Mouse (Mus musculus): ENCODE measurements at regions not wholly inside any gene's neighbourhood (a gene's known extent, or its start where the extent isn't known, plus 50 kb on each side); places are given as distances from the start of the nearest gene placed in this dataset.

GRCm38 (mm10) chr15:56604266-56604665 lies 873.2 kb downstream of the Slc22a22 start:
- no peak for DNase-seq (ENCODE audit: low spot score)

GRCm38 (mm10) chr15:56592656-56593055 lies 884.8 kb downstream of the Slc22a22 start:
- no peak for DNase-seq (ENCODE audit: low spot score)

GRCm38 (mm10) chr15:56580745-56581515 lies 896.5 kb downstream of the Slc22a22 start:
- no peak for DNase-seq (ENCODE audit: low spot score)

DNA sequence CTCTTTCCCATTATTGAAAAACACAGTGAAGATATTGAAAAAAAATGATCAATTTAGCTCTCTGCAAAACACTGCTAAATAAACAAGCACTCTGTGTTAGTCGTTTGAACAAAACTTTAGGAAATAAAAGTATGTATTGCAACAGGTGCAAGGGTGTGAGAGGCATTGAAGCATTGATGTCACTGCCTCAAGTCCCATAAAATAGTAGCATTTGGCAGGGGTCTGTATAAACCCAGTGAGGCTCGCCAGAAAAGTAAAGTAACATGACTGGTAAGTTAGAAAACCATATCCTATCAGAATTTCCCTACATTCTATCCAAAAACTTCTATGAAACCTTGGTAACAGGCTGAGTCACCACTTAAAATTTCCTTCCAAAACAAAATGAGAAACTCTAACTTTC lies 914.2 kb downstream of the Slc22a22 start:
- no peak for DNase-seq (ENCODE audit: low spot score)

DNA sequence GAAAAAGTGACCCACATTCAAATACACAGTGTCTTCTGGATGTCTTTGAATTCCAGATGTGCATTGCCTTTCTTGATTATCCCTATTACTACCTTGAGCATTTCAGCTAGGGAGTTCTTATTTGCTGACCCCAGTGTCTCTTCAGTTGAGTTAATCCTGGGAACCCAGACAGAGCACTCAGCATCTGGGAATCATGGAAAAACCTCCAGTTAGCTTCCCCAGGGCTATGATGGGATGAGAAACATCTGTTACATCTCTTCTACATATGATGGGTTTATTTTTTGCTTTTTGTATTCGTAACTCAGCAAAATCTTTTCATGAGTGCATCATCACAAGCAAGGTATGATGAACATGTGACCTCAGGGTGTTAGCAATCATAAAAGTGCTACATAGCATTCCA lies 914.6 kb downstream of the Slc22a22 start:
- DNase-seq (ENCODE audit: low spot score): no peak

DNA sequence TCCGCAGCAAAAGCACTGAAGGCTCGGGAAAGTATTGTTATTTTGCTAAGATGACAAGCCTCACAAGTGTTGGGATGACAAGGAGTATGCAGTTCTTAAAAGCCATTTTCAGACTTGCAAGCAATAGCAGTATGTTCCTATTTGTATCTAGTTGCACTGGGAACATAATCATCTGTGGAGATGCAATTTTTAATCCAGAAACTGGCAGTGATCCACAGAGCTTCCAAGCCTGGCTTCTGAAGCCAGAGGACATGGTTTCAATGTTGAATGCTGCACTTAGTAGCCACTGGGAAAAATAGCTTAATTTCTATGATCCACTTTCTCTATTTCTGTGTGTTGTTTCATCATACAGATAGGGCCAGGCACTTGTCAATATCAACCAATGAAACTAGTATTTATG lies 915.3 kb downstream of the Slc22a22 start:
- DNase-seq (ENCODE audit: low spot score): peak; percentile 34

- DNase-seq (ENCODE audit: low spot score): no peak
Measured at GRCm38 (mm10) chr15:56554386-56554785, 923.0 kb downstream of the Slc22a22 start.

GRCm38 (mm10) chr15:56553851-56554250 lies 923.6 kb downstream of the Slc22a22 start:
- no peak for DNase-seq (ENCODE audit: low spot score)

- no peak for DNase-seq (ENCODE audit: low spot score)
Measured at GRCm38 (mm10) chr15:56531529-56531928, 945.9 kb downstream of the Slc22a22 start.

DNA sequence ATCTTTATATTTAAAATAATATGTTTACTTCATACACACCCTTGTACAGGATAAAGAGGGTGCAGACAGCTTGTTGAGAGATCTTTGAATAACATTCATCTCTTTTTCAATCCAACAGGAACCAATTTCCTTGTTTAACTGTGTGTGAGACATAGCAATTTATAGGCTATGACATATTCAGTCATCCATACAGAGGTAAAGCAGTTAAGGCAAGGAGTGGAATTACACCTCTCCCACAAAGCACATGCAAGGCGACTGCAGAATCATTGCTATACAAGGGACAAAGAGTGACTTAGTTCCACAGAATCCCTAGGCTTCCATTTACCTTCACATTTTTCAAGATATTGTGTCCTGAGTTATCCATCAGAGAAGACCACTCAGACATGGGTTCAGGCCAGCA lies 959.0 kb downstream of the Slc22a22 start:
- DNase-seq (ENCODE audit: low spot score): no peak

- no peak for DNase-seq (ENCODE audit: low spot score)
Measured at GRCm38 (mm10) chr15:56516095-56516494, 961.3 kb downstream of the Slc22a22 start.

DNA sequence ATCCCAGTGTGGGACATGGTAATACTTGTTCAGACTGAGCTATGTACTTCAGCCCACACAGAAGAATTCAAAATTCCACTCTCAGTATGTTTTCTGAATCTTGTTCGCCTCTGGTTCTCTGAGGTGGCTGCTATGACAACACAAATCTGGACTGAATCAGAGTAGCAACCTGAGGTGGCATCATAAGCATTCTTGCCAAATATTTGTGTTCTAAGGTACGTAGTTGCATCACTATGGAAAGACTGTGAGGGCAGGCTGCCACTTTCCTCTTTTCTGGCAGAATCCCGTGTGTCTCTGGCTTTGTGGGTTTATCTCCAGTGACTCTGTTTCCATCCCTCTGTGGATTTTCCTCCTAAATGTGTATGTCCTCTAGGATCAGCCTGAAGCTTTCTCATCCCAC lies 978.7 kb downstream of the Slc22a22 start:
- DNase-seq (ENCODE audit: low spot score): no peak

- no peak for DNase-seq (ENCODE audit: low spot score)
Measured at GRCm38 (mm10) chr15:56497757-56498156, 979.7 kb downstream of the Slc22a22 start.

- DNase-seq (ENCODE audit: low spot score): no peak
Measured at GRCm38 (mm10) chr15:56496355-56496754, 981.1 kb downstream of the Slc22a22 start.

DNA sequence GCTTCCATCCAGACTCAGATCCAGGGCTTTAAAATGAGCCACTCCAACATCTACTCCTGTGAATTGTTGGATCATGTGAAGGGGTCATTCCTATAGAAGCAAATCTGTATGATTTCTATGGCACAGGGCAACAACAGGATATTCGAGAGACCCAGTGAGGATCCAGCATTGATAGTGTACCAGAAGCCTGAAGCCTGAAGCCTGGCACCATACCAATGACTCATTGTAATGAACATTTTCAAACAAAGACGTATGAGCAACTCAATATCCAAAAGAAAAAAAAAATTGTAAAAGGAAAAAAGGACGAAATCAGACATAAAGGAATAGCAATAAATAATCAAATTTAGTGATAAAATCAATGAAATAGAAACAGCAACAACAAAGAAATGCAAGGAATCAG lies 991.5 kb downstream of the Slc22a22 start:
- no peak for DNase-seq (ENCODE audit: low spot score)

GRCm38 (mm10) chr15:56484693-56485092 lies 992.7 kb downstream of the Slc22a22 start:
- DNase-seq (ENCODE audit: low spot score): no peak

- no peak for DNase-seq (ENCODE audit: low spot score)
Measured at GRCm38 (mm10) chr15:56479682-56480081, 997.7 kb downstream of the Slc22a22 start.

DNA sequence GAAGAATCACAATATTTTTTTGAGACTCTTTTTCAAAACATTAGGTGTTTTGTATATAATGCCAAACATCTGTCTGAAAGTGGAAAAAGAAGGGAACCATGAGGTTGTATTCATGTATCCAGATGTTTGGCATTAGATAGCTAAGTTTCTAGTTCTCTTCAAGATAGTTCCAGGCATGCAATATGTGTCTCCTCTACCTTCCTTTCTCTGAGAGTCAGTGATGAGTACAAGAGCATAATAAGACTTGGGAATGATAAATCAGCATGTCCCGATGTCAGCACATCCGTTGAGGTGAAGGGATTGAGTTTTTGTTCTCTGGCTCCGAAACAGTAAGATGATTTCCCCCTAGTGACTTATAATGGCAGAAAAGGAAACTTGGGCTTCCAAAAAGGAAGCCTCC lies 998.4 kb downstream of the Slc22a22 start:
- no peak for DNase-seq (ENCODE audit: low spot score)

DNA sequence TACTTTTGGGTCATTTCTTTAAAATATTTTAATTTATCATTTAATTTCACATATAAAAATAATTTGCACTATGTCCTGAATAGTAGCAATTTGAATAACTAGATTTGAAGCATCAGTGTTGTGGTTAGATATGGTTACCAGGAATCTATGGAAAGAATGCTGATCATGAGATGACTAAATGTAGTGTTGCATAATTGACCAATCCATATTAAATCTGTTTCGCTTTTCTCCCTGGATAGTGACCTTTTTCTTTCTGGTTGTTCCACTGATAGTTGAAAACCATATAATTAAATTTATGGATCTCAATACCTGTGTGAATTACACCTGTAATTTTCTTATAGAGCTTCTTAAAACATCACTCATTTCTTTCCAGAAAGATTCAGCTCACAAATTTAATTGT lies 1003.7 kb downstream of the Slc22a22 start:
- DNase-seq (ENCODE audit: low spot score): no peak

DNA sequence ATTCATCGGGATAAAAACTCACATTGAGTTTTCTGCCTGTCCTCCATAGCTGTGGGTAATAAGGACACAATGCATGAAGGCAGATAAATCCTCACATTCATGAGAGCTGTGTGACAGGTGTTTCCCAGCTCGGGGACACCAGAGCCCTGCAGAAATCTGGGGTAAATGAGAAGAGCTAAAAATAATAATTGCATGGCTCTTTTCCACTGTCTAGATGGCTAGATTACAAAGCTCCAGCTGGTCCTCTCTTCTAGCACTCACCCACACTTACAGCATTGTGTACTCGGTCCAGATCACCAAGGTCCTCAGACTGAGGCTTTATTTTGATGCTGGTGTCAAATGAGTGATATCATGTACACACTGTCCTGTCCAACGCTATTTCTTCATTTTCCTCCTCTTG lies 1025.5 kb downstream of the Slc22a22 start:
- DNase-seq (ENCODE audit: low spot score): no peak

- DNase-seq (ENCODE audit: low spot score): no peak
Measured at GRCm38 (mm10) chr15:56448015-56448645, 1029.3 kb downstream of the Slc22a22 start.

DNA sequence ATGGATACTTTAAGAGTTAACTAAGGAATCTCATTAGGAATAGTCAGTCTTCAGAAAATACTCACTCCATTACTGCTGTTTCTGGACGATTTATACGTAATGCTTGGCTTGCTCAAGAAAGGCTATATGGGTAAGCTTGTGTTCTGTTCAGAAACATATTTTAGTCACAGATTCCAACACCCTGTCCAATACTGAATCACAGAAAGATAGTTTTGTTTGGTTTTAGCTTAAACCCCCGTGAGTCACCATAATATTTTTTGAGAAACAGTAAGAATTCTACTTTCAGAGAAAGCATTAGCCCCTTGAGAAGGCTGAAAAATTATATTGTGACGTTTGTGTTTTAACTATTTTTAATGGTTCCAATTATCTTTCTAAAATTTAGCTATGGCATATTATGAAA lies 1037.3 kb downstream of the Slc22a22 start:
- DNase-seq (ENCODE audit: low spot score): no peak

GRCm38 (mm10) chr15:56438370-56438769 lies 1039.1 kb downstream of the Slc22a22 start:
- DNase-seq (ENCODE audit: low spot score): no peak

All from heart, adult 8-10 months (tissue).